Mouse (Mus musculus) CH12.LX (cell line): Measurements from ENCODE around the gene Tada3. TPM values are rescaled to one million over a fixed set of nuclear protein-coding genes. Genes with fewer than 3 reads are reported as not detected.

ENCODE experiments used
- DNase-seq: peaks from one replicate; pipeline ENCODE4 v3.0.0-alpha.2; 2013; ENCODE audit errors: extremely low read depth
- H3K27ac ChIP-seq: 2 replicates; pipeline ENCODE4 v1.5.1; 2012; ENCODE audit warnings: low read depth, mild to moderate bottlenecking, control low read depth, moderate library complexity; ENCODE audit not compliant: insufficient read depth
- H3K27me3 ChIP-seq: replicated peaks from 2 replicates; pipeline ENCODE3; 2012; ENCODE audit warnings: inconsistent platforms
- H3K36me3 ChIP-seq, 2 experiments: replicated peaks in 1 of 2; 2 replicates each; pipeline versions ENCODE3 to v1.6.1; 2012; ENCODE audit warnings: inconsistent platforms in 1 of 2, low read length in 1 of 2, mild to moderate bottlenecking in 1 of 2, mixed read lengths in 1 of 2, moderate library complexity in 1 of 2; ENCODE audit not compliant: control insufficient read depth in 1 of 2, insufficient read depth in 1 of 2
- H3K4me1 ChIP-seq, 2 experiments: 2 replicates each; pipeline ENCODE4 v1.6.1; 2012; ENCODE audit warnings: inconsistent platforms in 1 of 2, moderate library complexity in 1 of 2; ENCODE audit not compliant: insufficient read depth in 2 of 2, control insufficient read depth in 1 of 2
- H3K4me2 ChIP-seq: 2 replicates; pipeline ENCODE4 v1.6.1; 2012; ENCODE audit warnings: low read depth, mild to moderate bottlenecking, control low read depth; ENCODE audit not compliant: poor library complexity, insufficient read depth, severe bottlenecking
- H3K4me3 ChIP-seq, 3 experiments: fragments of 150-350 bp in 1 of 3; sonication (generic) in 1 of 3; replicated peaks in 1 of 3; 2 replicates each; pipeline versions ENCODE3 to v1.5.1; 2011 to 2012; ENCODE audit warnings: low read depth in 2 of 3, low read length in 2 of 3, mild to moderate bottlenecking in 2 of 3, moderate library complexity in 2 of 3, control low read depth in 1 of 3, improper control_type of control experiment in 1 of 3, inconsistent platforms in 1 of 3, mixed read lengths in 1 of 3; ENCODE audit not compliant: poor library complexity in 1 of 3
- H3K79me2 ChIP-seq: replicated peaks from 2 replicates; pipeline ENCODE4 v1.6.1; 2012; ENCODE audit warnings: mild to moderate bottlenecking, moderate library complexity; ENCODE audit not compliant: control insufficient read depth, poor library complexity, insufficient read depth, severe bottlenecking; ENCODE audit errors: extremely low read depth
- H3K9ac ChIP-seq: 2 replicates; pipeline ENCODE4 v1.6.1; 2012; ENCODE audit warnings: low read depth, mild to moderate bottlenecking, control low read depth, moderate library complexity; ENCODE audit not compliant: insufficient read depth
- H3K9me3 ChIP-seq: replicated peaks from 2 replicates; pipeline ENCODE3; 2012; ENCODE audit warnings: low read length, inconsistent platforms, mixed read lengths
- CHD1 ChIP-seq: IDR thresholded peaks from 2 replicates; pipeline ENCODE4 v1.6.1; 2012; ENCODE audit warnings: low read depth, low read length, improper control_type of control experiment, inconsistent platforms
- CHD2 ChIP-seq: IDR thresholded peaks from 2 replicates; pipeline ENCODE4 v1.6.1; 2011; ENCODE audit warnings: low read length, improper control_type of control experiment
- CTCF ChIP-seq, 2 experiments: IDR thresholded peaks in 1 of 2; conservative IDR thresholded peaks in 1 of 2; 2 replicates each; pipeline ENCODE4 v1.5.1; 2011 to 2012; ENCODE audit warnings: low read depth in 2 of 2, low read length in 2 of 2, improper control_type of control experiment in 1 of 2, inconsistent platforms in 1 of 2, mild to moderate bottlenecking in 1 of 2, moderate library complexity in 1 of 2
- ELF1 ChIP-seq: IDR thresholded peaks from 2 replicates; pipeline ENCODE4 v1.6.1; 2014; ENCODE audit warnings: low read depth, mild to moderate bottlenecking, inconsistent platforms, low read length, improper control_type of control experiment
- EP300 ChIP-seq: IDR thresholded peaks from 2 replicates; pipeline ENCODE4 v1.6.1; 2011; ENCODE audit warnings: low read length, improper control_type of control experiment
- ETS1 ChIP-seq: conservative IDR thresholded peaks from 2 replicates; pipeline ENCODE4 v1.6.1; 2012; ENCODE audit warnings: low read depth, mild to moderate bottlenecking, inconsistent platforms, low read length, improper control_type of control experiment, moderate library complexity
- GABPA ChIP-seq: IDR thresholded peaks from 2 replicates; pipeline ENCODE4 v1.6.1; 2012; ENCODE audit warnings: low read depth, low read length, improper control_type of control experiment, inconsistent platforms; ENCODE audit not compliant: insufficient replicate concordance
- HCFC1 ChIP-seq: IDR thresholded peaks from 2 replicates; pipeline ENCODE4 v1.6.1; 2012; ENCODE audit warnings: low read depth, mild to moderate bottlenecking, inconsistent platforms, low read length, improper control_type of control experiment
- JUN ChIP-seq: IDR thresholded peaks from 2 replicates; pipeline ENCODE4 v1.6.1; 2011; ENCODE audit warnings: low read depth, mild to moderate bottlenecking, low read length, improper control_type of control experiment, moderate library complexity; ENCODE audit not compliant: insufficient read depth
- KAT2A ChIP-seq: IDR thresholded peaks from 2 replicates; pipeline ENCODE4 v1.6.1; 2012; ENCODE audit warnings: low read length, improper control_type of control experiment, inconsistent platforms; ENCODE audit not compliant: insufficient replicate concordance
- MAZ ChIP-seq: IDR thresholded peaks from 2 replicates; pipeline ENCODE4 v1.6.1; 2012; ENCODE audit warnings: low read depth, mild to moderate bottlenecking, inconsistent platforms, low read length, improper control_type of control experiment, moderate library complexity
- MXI1 ChIP-seq: IDR thresholded peaks from 2 replicates; pipeline ENCODE4 v1.6.1; 2011; ENCODE audit warnings: mild to moderate bottlenecking, low read depth, low read length, improper control_type of control experiment
- POLR2A ChIP-seq: IDR thresholded peaks from 2 replicates; pipeline ENCODE4 v1.6.1; 2011; ENCODE audit warnings: low read depth, mild to moderate bottlenecking, improper control_type of control experiment, low read length
- POLR2AphosphoS2 ChIP-seq: IDR thresholded peaks from 2 replicates; pipeline ENCODE4 v1.6.1; 2011; ENCODE audit warnings: low read depth, low read length, improper control_type of control experiment
- TBP ChIP-seq: conservative IDR thresholded peaks from 2 replicates; pipeline ENCODE4 v1.6.1; 2011; ENCODE audit warnings: low read depth, low read length, improper control_type of control experiment
- UBTF ChIP-seq: IDR thresholded peaks from 2 replicates; pipeline ENCODE4 v1.6.1; 2012; ENCODE audit warnings: low read depth, mild to moderate bottlenecking, inconsistent platforms, low read length, improper control_type of control experiment, moderate library complexity
- ZMIZ1 ChIP-seq: IDR thresholded peaks from 2 replicates; pipeline ENCODE4 v1.6.1; 2012; ENCODE audit warnings: low read depth, mild to moderate bottlenecking, inconsistent platforms, low read length, improper control_type of control experiment
- dilution Hi-C: fragments of 300-500 bp; cut with MboI; formaldehyde crosslinking; loops from 2 replicates; pipeline ENCODE4 v1.14.3; 2020; ENCODE audit warnings: low sequenced_read_pairs; ENCODE audit not compliant: extremely low pct_unique_long_range_greater_than_20kb, extremely low pct_ligation_motif_present
- in situ Hi-C: fragments of 300-500 bp; cut with MboI; formaldehyde crosslinking; loops from 3 replicates; pipeline ENCODE4 v1.14.3; 2019; ENCODE audit warnings: low sequenced_read_pairs, low pct_ligation_motif_present, low pct_unique_long_range_greater_than_20kb, mixed read lengths
- polyA plus RNA-seq: library from polyadenylated mRNA; unstranded; fragments of >175 nt; gene quantifications from 2 replicates; pipeline ENCODE4 v1.2.1, GENCODE M21; 2012; ENCODE audit warnings: low read depth; ENCODE audit not compliant: insufficient read length
- total RNA-seq, 2 experiments: library from RNA; depleted of rRNA; stranded (reverse); fragments of 300-350 nt in 1 of 2; fragments of >200 nt in 1 of 2; gene quantifications; 2 replicates each; pipeline ENCODE4 v1.2.3; 2012 to 2014

The Tada3 gene
- total and polyA plus RNA-seq, 3 experiments: 7.2 to 28.2 (median 19.4) TPM

GRCm38 (mm10) chr6:113424187-113424586, 46.5 kb upstream of the Tada3 start:
- no peaks in the 10 kb centered on the region for H3K36me3 ChIP-seq
- H3K9me3 ChIP-seq: peaks cover 5% of the 10 kb centered on the region
- no peak overlapping the region for H3K4me2 ChIP-seq
- DNase-seq: no peak
- TF ChIP-seq ELF1 (no peak), HCFC1 (no peak), MAZ (no peak)
- in situ Hi-C loops (no loop called here), dilution Hi-C loops (no loop called here)
- no peak overlapping the region for H3K4me3 ChIP-seq
- peaks cover 3% of the 10 kb centered on the region for H3K27me3 ChIP-seq
- H3K79me2 ChIP-seq: no peaks in the 10 kb centered on the region
- no peak overlapping the region for H3K27ac ChIP-seq
- no peaks in the 10 kb centered on the region; a peak in 1 of 4 replicates for H3K4me1 ChIP-seq
- H3K9ac ChIP-seq: no peak overlapping the region

GRCm38 (mm10) chr6:113423000-113423399, 45.3 kb upstream of the Tada3 start:
- no peak overlapping the region for H3K27ac ChIP-seq
- H3K36me3 ChIP-seq: no peaks in the 10 kb centered on the region
- TF ChIP-seq POLR2A (no peak), CHD2 (no peak), CTCF (conservative IDR thresholded peaks at IDR 0.05 in 1 of 2, IDR thresholded peaks at IDR 0.05 in 1 of 2; ENCODE audit: low read depth in 2 of 2, low read length in 2 of 2) (no peak), EP300 (no peak), ZMIZ1 (no peak), MAZ (no peak), MXI1 (no peak), ETS1 (no peak), GABPA (no peak), KAT2A (no peak), TBP (no peak), CHD1 (no peak), UBTF (no peak), POLR2AphosphoS2 (no peak), JUN (no peak)
- no peak overlapping the region for H3K9ac ChIP-seq
- peaks cover 3% of the 10 kb centered on the region for H3K27me3 ChIP-seq
- no peak for DNase-seq
- H3K4me2 ChIP-seq: no peak overlapping the region
- dilution Hi-C loops: no loop called here
- in situ Hi-C loops: no loop called here
- no peaks in the 10 kb centered on the region for H3K79me2 ChIP-seq
- H3K4me1 ChIP-seq: peaks cover 4 to 7% of the 10 kb centered on the region in 2 experiments; a peak in 3 of 4 replicates
- peaks cover 5% of the 10 kb centered on the region for H3K9me3 ChIP-seq
- H3K4me3 ChIP-seq: no peak overlapping the region
